Mouse (Mus musculus): Measurements from ENCODE around the gene Gm8897. TPM values are rescaled to one million over a fixed set of nuclear protein-coding genes. Genes with fewer than 3 reads are reported as not detected.
"Not testable (repeated sequence)": the region's sequence is repeated elsewhere in the genome, so short reads cannot be mapped to it uniquely, and the experiment has no call there.

Gm8897 gene
- polyA plus RNA-seq (2012; ENCODE audit: insufficient read depth, low replicate concordance): not detected in 2 replicates

DNA sequence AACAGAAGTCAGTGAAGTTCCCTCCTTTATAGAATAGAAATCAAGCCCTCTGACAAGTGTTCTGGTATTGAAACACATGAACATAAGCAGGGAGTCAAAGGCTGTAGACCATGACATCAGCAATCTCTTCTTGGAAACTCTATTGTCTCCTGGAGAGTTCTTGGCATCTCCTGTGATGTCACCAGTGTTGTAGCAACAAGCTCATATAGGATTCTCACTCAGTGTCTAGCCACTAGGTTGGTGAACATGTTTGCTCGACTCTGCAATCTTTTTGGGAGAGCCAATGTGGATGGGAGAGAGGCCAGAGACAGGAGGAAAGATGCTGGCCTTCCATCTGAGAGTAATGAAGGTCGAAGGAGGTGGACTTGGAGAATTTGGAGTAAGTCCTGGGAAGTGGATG is at the start of gene Gm8897:
TSS of gene Gm8897 (plus strand) at position 301 of the 400 bp plus-strand sequence.
- H3K4me1 ChIP-seq; H3K9me3 ChIP-seq; H3K27me3 ChIP-seq (replicated peaks); H3K4me3 ChIP-seq (replicated peaks); H3K36me3 ChIP-seq (replicated peaks; ENCODE audit: low read length): not testable (repeated sequence)

DNA sequence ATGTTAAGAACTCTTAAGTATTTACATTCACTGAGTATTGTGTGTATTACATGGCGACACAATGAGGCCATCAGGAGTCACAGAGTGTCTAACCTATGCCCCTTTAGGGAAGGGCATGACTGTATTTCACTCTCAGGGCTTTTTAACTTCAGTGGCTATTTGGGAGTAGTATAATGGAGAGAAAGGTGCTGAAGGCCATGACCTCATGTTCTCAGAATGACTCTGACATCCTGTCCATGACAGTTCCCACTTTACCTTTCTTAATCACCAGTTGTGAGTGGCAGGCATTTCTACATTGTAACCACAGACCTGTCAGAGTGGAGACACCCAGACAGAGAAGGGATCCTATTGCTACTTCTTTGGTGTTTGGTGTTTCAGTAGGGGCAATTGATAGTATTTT is 473 bp downstream of the Gm8897 start:
- not testable (repeated sequence) for H3K9me3 ChIP-seq; H3K4me3 ChIP-seq (replicated peaks)

More for the DNA sequence above, 473 bp downstream of the Gm8897 start:
- H3K36me3 ChIP-seq (replicated peaks; ENCODE audit: low read length); H3K27me3 ChIP-seq (replicated peaks); H3K4me1 ChIP-seq: not testable (repeated sequence)

Other genes with a start within 250 kb of the Gm8897 start
- gene Gm5861, start 233.3 kb upstream of the Gm8897 start, polyA plus RNA-seq (2012; ENCODE audit: insufficient read depth, low replicate concordance): not detected in 2 replicates
- gene Gm8890, start 160.4 kb upstream of the Gm8897 start, polyA plus RNA-seq (2012; ENCODE audit: insufficient read depth, low replicate concordance): not detected in 2 replicates
- not detected in 2 replicates for gene Speer1, start 74.9 kb upstream of the Gm8897 start, polyA plus RNA-seq (2012; ENCODE audit: insufficient read depth, low replicate concordance)
- gene Gm8906, start 86.3 kb downstream of the Gm8897 start, polyA plus RNA-seq (2012; ENCODE audit: insufficient read depth, low replicate concordance): not detected in 2 replicates
- not detected in 2 replicates for gene Gm6460, start 178.5 kb downstream of the Gm8897 start, polyA plus RNA-seq (2012; ENCODE audit: insufficient read depth, low replicate concordance)

All from megakaryocyte, embryonic 14.5 days (primary cell).